Mouse (Mus musculus): ENCODE data around the gene Tdrd7.

Tdrd7 gene

GRCm38 (mm10) chr4:45964771-45965439, at the start of gene Tdrd7:
Gene Tdrd7, plus strand, starts transcription at chr4:45965334.
- CTCF ChIA-PET, result no interaction called here

GRCm38 (mm10) chr4:45917091-45917490, 48.0 kb upstream of the Tdrd7 start:
- CTCF ChIA-PET, result no interaction called here

- CTCF ChIA-PET, result no interaction called here
Measured at GRCm38 (mm10) chr4:45921663-45922435, 43.3 kb upstream of the Tdrd7 start.

- CTCF ChIA-PET, result no interaction called here
Measured at GRCm38 (mm10) chr4:45924011-45924410, 41.1 kb upstream of the Tdrd7 start.

- CTCF ChIA-PET, result no interaction called here
Measured at GRCm38 (mm10) chr4:45928561-45928960, 36.6 kb upstream of the Tdrd7 start.

- CTCF ChIA-PET, result no interaction called here
Measured at GRCm38 (mm10) chr4:45941628-45942044, 23.5 kb upstream of the Tdrd7 start.

GRCm38 (mm10) chr4:45947729-45948128, 17.4 kb upstream of the Tdrd7 start:
- CTCF ChIA-PET, result no interaction called here

- CTCF ChIA-PET, result interaction anchor here (0.7 kb wide), 1 partner anchor 141 kb away, joined by 3 read pairs; no protein-coding TSS in a partner anchor
Measured at GRCm38 (mm10) chr4:45949109-45949848, 15.9 kb upstream of the Tdrd7 start.

- CTCF ChIA-PET, result interaction anchor here (0.5 to 0.7 kb wide), 2 partner anchors 232 to 359 kb away, joined by 3 read pairs; no protein-coding TSS in a partner anchor
Measured at GRCm38 (mm10) chr4:45951830-45952229, 13.3 kb upstream of the Tdrd7 start.

- CTCF ChIA-PET, result no interaction called here
Measured at GRCm38 (mm10) chr4:45953025-45953919, 11.9 kb upstream of the Tdrd7 start.

- CTCF ChIA-PET, result interaction anchor here (0.6 kb wide), 1 partner anchor 19 kb away, joined by 3 read pairs; no protein-coding TSS in a partner anchor
Measured at GRCm38 (mm10) chr4:45955235-45955634, 9.9 kb upstream of the Tdrd7 start.

- CTCF ChIA-PET, result interaction anchor here (0.6 kb wide), 2 partner anchors 65 to 304 kb away, joined by 4 to 11 read pairs; no protein-coding TSS in a partner anchor
Measured at GRCm38 (mm10) chr4:45956131-45956530, 9.0 kb upstream of the Tdrd7 start.

GRCm38 (mm10) chr4:45956706-45957105, 8.4 kb upstream of the Tdrd7 start:
- CTCF ChIA-PET, result interaction anchor here (0.6 kb wide), 2 partner anchors 65 to 305 kb away, joined by 4 to 11 read pairs; no protein-coding TSS in a partner anchor

- CTCF ChIA-PET, result no interaction called here
Measured at GRCm38 (mm10) chr4:45965737-45966447, 758 bp downstream of the Tdrd7 start.

GRCm38 (mm10) chr4:45966716-45967115, 1.6 kb downstream of the Tdrd7 start:
- CTCF ChIA-PET, result no interaction called here

- CTCF ChIA-PET, result no interaction called here
Measured at GRCm38 (mm10) chr4:45967479-45968341, 2.6 kb downstream of the Tdrd7 start.

GRCm38 (mm10) chr4:45969051-45969450, 3.9 kb downstream of the Tdrd7 start:
- CTCF ChIA-PET, result no interaction called here

GRCm38 (mm10) chr4:45970048-45970560, 5.0 kb downstream of the Tdrd7 start:
- CTCF ChIA-PET, result no interaction called here

GRCm38 (mm10) chr4:45971806-45972447, 6.8 kb downstream of the Tdrd7 start:
- CTCF ChIA-PET, result no interaction called here
